Mouse (Mus musculus) cerebellum, postnatal 36 days (tissue): Measurements from ENCODE around the gene Csnk1d.

Source experiments
- DNase-seq, 2 experiments: peaks; one replicate each; pipeline ENCODE4 v3.0.0; 2021 to 2022; ENCODE audit warnings: mixed read lengths in 2 of 2

The Csnk1d gene

GRCm38 (mm10) chr11:120984448-120985330 is 6.4 kb downstream of the Csnk1d start:
- peak; percentile 27 to 39 for DNase-seq

GRCm38 (mm10) chr11:120982459-120982858 is 8.7 kb downstream of the Csnk1d start:
- no peak for DNase-seq

GRCm38 (mm10) chr11:120981661-120982060 is 9.5 kb downstream of the Csnk1d start:
- DNase-seq: no peak

GRCm38 (mm10) chr11:120980427-120981035 is 10.6 kb downstream of the Csnk1d start:
- no peak for DNase-seq

GRCm38 (mm10) chr11:120979711-120980426 is 11.3 kb downstream of the Csnk1d start:
- no peak for DNase-seq

- no peak for DNase-seq
These were observed 17.8 kb downstream of the Csnk1d start for GRCm38 (mm10) chr11:120973318-120973717.

- DNase-seq: no peak
These were observed 19.9 kb downstream of the Csnk1d start for GRCm38 (mm10) chr11:120971237-120971636.

- no peak for DNase-seq
These were observed 21.4 kb downstream of the Csnk1d start for GRCm38 (mm10) chr11:120969742-120970141.

- DNase-seq: no peak
These were observed 25.5 kb downstream of the Csnk1d start for GRCm38 (mm10) chr11:120965587-120965986.

GRCm38 (mm10) chr11:120964195-120965157 is 26.7 kb downstream of the Csnk1d start:
- DNase-seq: no peak

- DNase-seq: no peak
These were observed 28.2 kb downstream of the Csnk1d start for GRCm38 (mm10) chr11:120962909-120963308.

GRCm38 (mm10) chr11:120962050-120962771 is 28.9 kb downstream of the Csnk1d start:
- no peak for DNase-seq

GRCm38 (mm10) chr11:120961594-120961993 is 29.5 kb downstream of the Csnk1d start:
- DNase-seq: no peak

- no peak for DNase-seq
These were observed 30.9 kb downstream of the Csnk1d start for GRCm38 (mm10) chr11:120960248-120960647.

GRCm38 (mm10) chr11:120959564-120959963 is 31.6 kb downstream of the Csnk1d start:
- no peak for DNase-seq

- no peak for DNase-seq
These were observed 32.1 kb downstream of the Csnk1d start for GRCm38 (mm10) chr11:120959066-120959465.

- no peak for DNase-seq
These were observed 33.3 kb downstream of the Csnk1d start for GRCm38 (mm10) chr11:120957731-120958257.

- no peak for DNase-seq
These were observed 34.1 kb downstream of the Csnk1d start for GRCm38 (mm10) chr11:120957052-120957451.

GRCm38 (mm10) chr11:120955701-120956100 is 35.4 kb downstream of the Csnk1d start:
- no peak for DNase-seq

- no peak for DNase-seq
These were observed 36.2 kb downstream of the Csnk1d start for GRCm38 (mm10) chr11:120954936-120955335.
